Mouse (Mus musculus): Measurements from ENCODE around the gene Pip4k2a.

DNA sequence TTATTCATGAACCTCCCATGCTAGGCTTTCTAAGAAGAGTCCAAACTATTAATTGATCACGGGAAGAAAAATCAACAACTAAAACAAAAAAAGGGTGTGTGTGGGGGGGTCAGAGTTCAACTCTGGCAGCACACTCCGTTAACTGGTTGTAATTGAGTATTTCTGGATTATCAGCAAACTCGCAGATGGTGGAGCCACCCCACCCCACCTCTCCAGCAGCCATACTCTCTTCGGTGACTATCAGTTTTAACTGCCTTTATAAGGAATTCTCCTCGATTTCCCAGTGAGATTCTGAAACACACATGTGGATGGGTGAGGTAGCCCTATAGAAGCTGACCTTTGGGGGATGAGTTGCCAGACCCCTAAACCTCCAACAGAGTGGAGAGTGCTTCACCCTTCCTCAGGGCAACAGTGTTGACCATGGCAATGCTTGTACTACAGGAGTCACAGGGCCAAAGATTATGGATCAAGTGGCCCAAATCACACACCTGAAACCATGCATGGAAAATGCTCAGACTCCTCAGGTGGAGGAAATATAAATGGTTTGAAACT lies 136.2 kb downstream of the Pip4k2a start:
- no peak for TF ChIP-seq POLR2A (IDR thresholded peaks at IDR 0.05; ENCODE audit: low read depth, low read length)
- no peak for TF ChIP-seq EP300 (IDR thresholded peaks at IDR 0.05; ENCODE audit: low read length)
- no peak for TF ChIP-seq CTCF (conservative IDR thresholded peaks at IDR 0.05 in 1 of 2, IDR thresholded peaks at IDR 0.05 in 1 of 2; ENCODE audit: low read depth in 2 of 2, low read length in 2 of 2)
- TF ChIP-seq ELF1 (IDR thresholded peaks at IDR 0.05; ENCODE audit: low read depth, low read length), result no peak
- no peak for TF ChIP-seq ZKSCAN1 (IDR thresholded peaks at IDR 0.05; ENCODE audit: borderline replicate concordance, low read depth, low read length)

Data from CH12.LX (cell line).